Mouse (Mus musculus): ENCODE results near the gene Tulp3. TPM values are rescaled to one million over a fixed set of nuclear protein-coding genes. Genes with fewer than 3 reads are reported as not detected.
A peak's percentile ranks its signal among the peaks of the same experiment; 100 is the strongest.

Gene Tulp3
- polyA plus RNA-seq, 1 experiment from 2014 or later = 4.4 TPM

DNA sequence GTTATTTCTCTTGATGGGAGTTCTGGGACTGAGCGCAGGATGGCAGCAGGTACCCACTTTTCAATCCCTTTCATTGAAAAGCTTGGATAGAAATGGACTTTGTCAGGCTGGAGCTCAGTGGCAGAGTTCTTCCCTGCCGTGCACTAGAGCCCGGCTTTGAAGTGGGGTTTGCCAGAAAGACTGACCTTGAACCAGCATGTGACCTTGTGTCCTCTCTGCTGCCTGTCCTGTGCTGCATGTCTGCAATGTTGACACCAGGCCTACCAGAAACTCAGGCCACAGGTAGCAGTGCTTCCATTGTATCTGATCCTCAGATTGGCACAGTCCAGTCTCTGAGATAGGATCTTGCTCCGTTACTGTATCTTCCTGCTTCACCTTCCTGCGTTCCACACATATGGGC, 14.4 kb upstream of the Tulp3 start:
- Histone ChIP-seq H3K27ac (no peak overlapping the region), H3K36me3 (ENCODE audit: inconsistent target) (no peaks in the 10 kb centered on the region)
- 99% methylated on average over 5 of the region's 5 CpGs for WGBS (ENCODE audit: missing documents)

DNA sequence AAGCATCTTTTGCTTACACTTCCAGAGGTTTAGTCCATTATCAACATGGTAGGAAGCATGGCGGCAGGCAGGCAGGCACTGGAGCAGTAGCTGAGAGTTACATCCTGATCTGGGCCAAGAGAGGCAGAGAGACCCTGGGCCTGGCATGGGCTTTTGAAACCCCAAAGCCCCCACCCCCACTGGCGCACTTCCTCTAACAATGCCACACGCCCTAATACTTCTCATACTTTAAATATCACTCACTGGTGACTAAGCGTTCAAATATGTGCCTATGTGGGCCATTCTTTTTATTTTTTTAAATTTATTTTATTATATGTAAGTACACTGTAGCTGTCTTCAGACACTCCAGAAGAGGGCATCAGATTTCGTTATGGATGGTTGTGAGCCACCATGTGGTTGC, 10.8 kb upstream of the Tulp3 start:
- peaks cover 43% of the 10 kb centered on the region for H3K79me2 ChIP-seq (ENCODE audit: inconsistent target)
- H3K36me3 ChIP-seq (ENCODE audit: inconsistent target) = no peaks in the 10 kb centered on the region
- 96% methylated on average over 5 of the region's 5 CpGs for WGBS (ENCODE audit: missing documents)
- no peak overlapping the region for H3K27ac ChIP-seq
- H3K4me3 ChIP-seq (ENCODE audit: inconsistent target) = no peak overlapping the region

More for the DNA sequence above, 14.4 kb upstream of the Tulp3 start:
- H3K4me3 ChIP-seq (ENCODE audit: inconsistent target) = no peak overlapping the region
- peaks cover 15% of the 10 kb centered on the region for H3K79me2 ChIP-seq (ENCODE audit: inconsistent target)

DNA sequence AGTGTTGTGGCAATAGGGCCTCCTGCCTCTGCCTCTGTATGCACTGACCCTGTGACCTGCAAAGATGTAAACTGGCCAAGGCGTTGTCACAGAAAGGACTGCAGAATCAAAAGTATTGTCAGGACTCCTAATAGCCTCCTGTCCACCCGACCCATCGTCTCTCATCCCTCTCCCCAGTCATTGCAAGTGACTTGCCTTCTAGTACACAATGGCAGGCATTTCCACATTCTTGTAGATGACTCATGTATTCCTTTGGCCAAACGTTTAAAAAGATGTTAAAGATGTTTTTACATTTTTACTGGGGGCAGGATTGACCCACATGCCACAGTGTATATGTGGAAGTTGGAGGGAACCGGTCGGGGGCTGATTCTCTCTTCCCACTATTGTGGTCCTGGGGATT, 9.1 kb upstream of the Tulp3 start:
- Histone ChIP-seq H3K79me2 (ENCODE audit: inconsistent target) (peaks cover 60% of the 10 kb centered on the region), H3K27ac (no peak overlapping the region), H3K4me3 (ENCODE audit: inconsistent target) (no peak overlapping the region), H3K36me3 (ENCODE audit: inconsistent target) (no peaks in the 10 kb centered on the region)
- WGBS (ENCODE audit: missing documents) = 53% methylated on average over 5 of the region's 6 CpGs

DNA sequence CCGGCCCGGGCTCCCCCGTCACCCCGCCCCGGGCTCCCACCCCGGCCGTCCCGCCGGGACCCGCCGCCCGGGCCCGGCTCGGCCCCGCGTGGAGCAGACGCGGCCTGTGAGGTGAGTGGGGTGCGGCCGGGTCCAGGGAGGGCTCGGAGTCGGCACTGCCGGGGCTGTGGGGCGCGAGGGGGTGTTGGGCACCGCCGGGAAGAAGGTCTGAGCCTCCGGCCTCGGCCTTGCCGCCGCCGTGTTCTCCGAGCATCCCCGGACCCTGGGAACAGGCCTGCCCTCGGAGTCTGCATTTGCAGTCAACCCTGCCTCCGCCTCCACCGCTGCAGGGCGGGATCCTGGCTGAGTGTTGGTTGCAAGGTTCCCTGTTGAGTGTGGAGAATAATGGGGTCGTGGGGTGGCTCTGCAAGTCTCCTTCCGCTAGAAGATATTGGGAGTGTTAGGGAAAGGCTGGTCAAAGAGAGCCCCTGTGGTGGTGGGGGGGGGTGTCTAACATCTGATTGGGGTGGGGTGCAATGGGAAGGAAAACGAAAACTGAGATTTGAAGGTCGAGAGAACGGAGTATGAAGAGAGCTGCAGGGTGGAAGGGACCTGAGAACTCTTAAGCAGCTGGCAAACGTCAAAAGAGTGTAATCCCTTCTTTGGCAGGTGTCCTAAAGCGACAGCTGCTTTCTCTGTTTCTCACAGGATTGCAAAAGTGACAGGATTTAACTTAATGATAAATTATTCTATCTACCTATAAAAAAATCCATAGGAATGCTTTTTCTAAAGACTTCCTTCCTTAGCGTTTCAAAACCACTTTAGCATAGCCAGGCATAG, 7.6 kb upstream of the Tulp3 start:
- H3K36me3 ChIP-seq (ENCODE audit: inconsistent target) = no peaks in the 10 kb centered on the region
- 1% methylated on average over 46 of the region's 46 CpGs for WGBS (ENCODE audit: missing documents)
- H3K4me3 ChIP-seq (ENCODE audit: inconsistent target) = peak overlapping the region; percentile 58
- H3K27ac ChIP-seq = peak overlapping the region; percentile 48
- H3K79me2 ChIP-seq (ENCODE audit: inconsistent target) = peaks cover 62% of the 10 kb centered on the region

DNA sequence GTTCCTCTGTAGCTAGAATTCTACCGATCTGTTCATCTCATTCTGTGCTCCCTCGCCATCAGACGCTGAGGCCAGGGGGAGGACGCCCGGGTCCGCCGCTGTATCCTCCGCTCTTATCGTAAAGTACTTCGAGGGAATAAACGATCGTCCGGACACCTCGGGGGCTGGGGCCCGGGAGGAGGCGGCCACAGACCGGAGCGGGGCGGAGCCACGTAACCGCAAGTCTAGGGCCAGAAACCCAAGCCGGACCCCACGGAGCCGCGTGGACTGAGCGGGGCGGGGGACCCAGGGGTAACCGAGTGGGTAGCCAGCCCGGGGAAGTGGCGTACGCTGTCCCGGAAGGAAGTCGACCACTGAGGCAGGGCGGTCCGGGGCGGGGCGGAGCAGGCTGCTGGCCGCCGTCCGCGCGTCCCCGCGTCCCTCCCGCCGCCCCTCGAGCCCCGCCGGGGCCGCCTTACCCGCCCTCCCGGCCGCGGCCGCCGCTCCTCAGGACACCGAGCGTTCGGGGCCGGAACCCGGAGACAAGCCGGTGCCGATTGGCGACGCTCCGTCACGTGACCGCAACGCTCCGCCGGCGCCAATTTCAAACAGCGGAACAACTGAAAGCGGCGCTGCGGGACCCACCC, 6.8 kb upstream of the Tulp3 start, which contains the start of the genes Rhno1 and Foxm1:
Gene Rhno1 (minus strand): TSS at position 531 of the 626 bp plus-strand sequence.
Gene Foxm1 (plus strand): TSS at position 587 of the 626 bp plus-strand sequence.
- peak within 1 kb of the TSS; percentile 58 for H3K27ac ChIP-seq
- H3K79me2 ChIP-seq (ENCODE audit: inconsistent target) = peaks cover 62% of the 10 kb centered on the region
- no peaks in the 10 kb centered on the region for H3K36me3 ChIP-seq (ENCODE audit: inconsistent target)
- H3K4me3 ChIP-seq (ENCODE audit: inconsistent target) = peak within 1 kb of the TSS; percentile 80
- WGBS (ENCODE audit: missing documents) = under 1% methylated on average over 76 of the region's 76 CpGs

GRCm38 (mm10) chr6:128361901-128362300, 6.2 kb upstream of the Tulp3 start:
- Histone ChIP-seq H3K36me3 (ENCODE audit: inconsistent target) (no peaks in the 10 kb centered on the region), H3K4me3 (ENCODE audit: inconsistent target) (peak overlapping the region; percentile 80)
- 47% methylated on average over 5 of the region's 9 CpGs for WGBS (ENCODE audit: missing documents)

DNA sequence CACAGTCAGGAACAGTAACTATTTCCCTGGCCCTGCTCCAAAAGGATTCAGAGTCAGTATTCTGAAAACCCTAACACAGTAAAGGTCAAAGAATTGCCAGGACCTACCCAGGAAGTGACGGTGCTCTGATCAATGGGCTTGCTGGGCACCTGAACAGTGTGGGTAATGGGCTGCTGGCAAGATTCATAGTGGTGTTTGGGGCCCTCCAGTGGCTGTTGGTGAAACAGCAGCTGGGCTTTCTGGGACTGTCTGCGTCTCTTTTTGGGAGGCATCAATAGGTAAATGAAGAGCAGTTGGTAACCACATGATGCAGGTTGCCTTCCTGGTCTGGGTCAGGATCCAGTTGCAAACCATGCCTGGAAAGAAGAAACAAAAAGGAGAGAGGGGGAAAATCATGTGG, 3.3 kb upstream of the Tulp3 start:
- H3K27ac ChIP-seq = no peak overlapping the region
- peaks cover 37% of the 10 kb centered on the region for H3K79me2 ChIP-seq (ENCODE audit: inconsistent target)
- no peak overlapping the region for H3K4me3 ChIP-seq (ENCODE audit: inconsistent target)
- H3K36me3 ChIP-seq (ENCODE audit: inconsistent target) = no peaks in the 10 kb centered on the region
- WGBS (ENCODE audit: missing documents) = 80% methylated on average over 2 of the region's 2 CpGs

More at GRCm38 (mm10) chr6:128361901-128362300, 6.2 kb upstream of the Tulp3 start:
- H3K79me2 ChIP-seq (ENCODE audit: inconsistent target) = peaks cover 62% of the 10 kb centered on the region
- H3K27ac ChIP-seq = peak overlapping the region; percentile 58

GRCm38 (mm10) chr6:128355201-128355681, 410 bp downstream of the Tulp3 start:
- peak overlapping the region; percentile 77 for H3K4me3 ChIP-seq (ENCODE audit: inconsistent target)
- peaks cover 7% of the 10 kb centered on the region; the same call in 1 of the 2 replicates for H3K79me2 ChIP-seq (ENCODE audit: inconsistent target)
- WGBS (ENCODE audit: missing documents) = 4% methylated on average over 28 of the region's 28 CpGs
- no peak overlapping the region for H3K27ac ChIP-seq
- no peaks in the 10 kb centered on the region for H3K36me3 ChIP-seq (ENCODE audit: inconsistent target)

DNA sequence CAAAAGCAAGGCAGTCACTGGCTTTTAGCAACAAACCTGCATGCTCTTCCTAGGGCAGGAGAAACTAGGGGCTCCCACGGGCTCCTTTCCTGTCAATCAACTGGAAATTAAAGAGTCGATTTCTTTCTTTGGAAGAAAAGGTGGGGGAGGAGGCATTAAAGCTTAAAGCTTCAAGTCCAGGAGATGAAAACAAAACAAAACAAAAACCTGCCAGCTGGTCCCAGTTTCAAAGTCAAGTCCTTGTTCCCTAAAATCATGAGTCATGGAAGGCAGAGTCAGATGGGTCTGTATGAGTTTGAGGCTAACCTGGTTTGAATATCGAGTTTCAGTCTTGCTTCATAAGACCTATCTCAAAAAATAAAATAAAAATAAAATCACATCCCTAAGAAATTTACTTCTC, 1.5 kb downstream of the Tulp3 start:
- Histone ChIP-seq H3K27ac (no peak overlapping the region), H3K36me3 (ENCODE audit: inconsistent target) (no peaks in the 10 kb centered on the region), H3K79me2 (ENCODE audit: inconsistent target) (no peaks in the 10 kb centered on the region), H3K4me3 (ENCODE audit: inconsistent target) (no peak overlapping the region)
- WGBS (ENCODE audit: missing documents) = 77% methylated on average over 3 of the region's 3 CpGs

GRCm38 (mm10) chr6:128349711-128350110, 5.9 kb downstream of the Tulp3 start:
- H3K27ac ChIP-seq = no peak overlapping the region

DNA sequence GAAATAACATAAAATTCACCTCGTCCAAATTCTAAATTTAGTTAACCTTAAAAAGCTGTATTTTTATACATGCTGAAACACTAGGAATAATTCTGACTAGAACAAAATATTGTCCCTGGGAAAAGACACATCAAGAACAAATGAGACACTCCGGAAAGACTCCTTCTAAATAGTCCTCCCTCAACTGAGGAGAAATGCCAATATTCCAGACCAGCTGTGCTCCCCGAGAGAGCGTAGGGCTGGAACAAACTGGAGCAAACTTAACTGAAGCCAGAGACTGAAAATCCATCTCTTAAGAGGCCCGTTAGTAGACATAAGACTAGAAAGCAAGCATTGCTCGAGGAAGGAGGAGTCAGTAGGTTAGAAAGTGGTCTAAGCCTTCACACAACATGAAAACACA, 8.9 kb downstream of the Tulp3 start:
- 96% methylated on average over 6 of the region's 6 CpGs for WGBS (ENCODE audit: missing documents)
- H3K27ac ChIP-seq = no peak overlapping the region
- no peaks in the 10 kb centered on the region for H3K79me2 ChIP-seq (ENCODE audit: inconsistent target)
- H3K36me3 ChIP-seq (ENCODE audit: inconsistent target) = no peaks in the 10 kb centered on the region
- no peak overlapping the region for H3K4me3 ChIP-seq (ENCODE audit: inconsistent target)

More at GRCm38 (mm10) chr6:128349711-128350110, 5.9 kb downstream of the Tulp3 start:
- 34% methylated on average over 7 of the region's 7 CpGs for WGBS (ENCODE audit: missing documents)
- Histone ChIP-seq H3K36me3 (ENCODE audit: inconsistent target) (no peaks in the 10 kb centered on the region), H3K4me3 (ENCODE audit: inconsistent target) (no peak overlapping the region), H3K79me2 (ENCODE audit: inconsistent target) (no peaks in the 10 kb centered on the region)

- no peaks in the 10 kb centered on the region for H3K36me3 ChIP-seq (ENCODE audit: inconsistent target)
- H3K4me3 ChIP-seq (ENCODE audit: inconsistent target) = no peak overlapping the region
- H3K79me2 ChIP-seq (ENCODE audit: inconsistent target) = no peaks in the 10 kb centered on the region
- 8% methylated on average over 10 of the region's 10 CpGs for WGBS (ENCODE audit: missing documents)
- H3K27ac ChIP-seq = no peak overlapping the region
Observed at GRCm38 (mm10) chr6:128345623-128346022, 10.0 kb downstream of the Tulp3 start.

DNA sequence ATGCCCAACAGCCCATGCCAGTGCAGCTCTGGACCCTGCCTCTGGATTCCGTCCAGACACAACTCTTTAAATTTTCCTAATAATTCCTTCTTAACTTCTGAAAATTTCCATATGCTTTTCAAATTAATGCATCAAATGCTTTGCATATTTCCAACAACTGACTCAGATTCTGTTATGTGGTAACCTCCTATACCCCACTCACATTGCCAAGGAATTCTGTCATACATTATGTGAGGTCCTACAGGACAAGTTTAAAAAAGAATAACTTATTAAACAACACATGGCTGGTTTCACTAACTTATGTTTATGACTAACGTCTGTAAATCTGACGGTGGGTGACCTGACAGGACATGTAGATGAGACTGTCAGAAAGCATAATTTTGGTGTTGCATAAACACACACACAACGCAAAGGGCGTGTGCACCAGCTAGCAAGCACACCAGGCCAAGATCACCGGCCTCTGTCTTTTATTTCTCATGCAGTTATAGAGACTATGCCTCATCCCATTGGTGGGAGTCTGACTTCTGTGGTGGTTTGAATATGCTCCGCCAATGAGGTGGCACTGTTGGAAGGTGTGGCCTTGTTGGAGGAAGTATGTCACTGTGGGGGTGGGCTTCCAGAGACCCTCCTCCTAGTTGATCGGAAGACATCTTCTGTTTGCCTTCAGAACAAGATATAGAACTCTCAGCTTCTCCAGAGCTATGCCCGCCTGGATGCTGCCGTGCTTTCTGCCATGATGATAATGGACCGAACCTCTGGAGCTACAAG, 13.5 kb downstream of the Tulp3 start:
- H3K27ac ChIP-seq = no peak overlapping the region
- H3K4me3 ChIP-seq (ENCODE audit: inconsistent target) = no peak overlapping the region
- H3K79me2 ChIP-seq (ENCODE audit: inconsistent target) = no peaks in the 10 kb centered on the region
- no peaks in the 10 kb centered on the region for H3K36me3 ChIP-seq (ENCODE audit: inconsistent target)
- WGBS (ENCODE audit: missing documents) = 99% methylated on average over 11 of the region's 11 CpGs

GRCm38 (mm10) chr6:128338876-128339275, 16.8 kb downstream of the Tulp3 start:
- WGBS (ENCODE audit: missing documents) = 79% methylated on average over 5 of the region's 5 CpGs
- Histone ChIP-seq H3K79me2 (ENCODE audit: inconsistent target) (no peaks in the 10 kb centered on the region), H3K4me3 (ENCODE audit: inconsistent target) (no peak overlapping the region), H3K27ac (no peak overlapping the region), H3K36me3 (ENCODE audit: inconsistent target) (no peaks in the 10 kb centered on the region)

Data from macrophage (primary cell).